Mouse (Mus musculus): ENCODE measurements at regions not wholly inside any gene's neighbourhood (a gene's known extent, or its start where the extent isn't known, plus 50 kb on each side); places are given as distances from the start of the nearest gene placed in this dataset.

DNA sequence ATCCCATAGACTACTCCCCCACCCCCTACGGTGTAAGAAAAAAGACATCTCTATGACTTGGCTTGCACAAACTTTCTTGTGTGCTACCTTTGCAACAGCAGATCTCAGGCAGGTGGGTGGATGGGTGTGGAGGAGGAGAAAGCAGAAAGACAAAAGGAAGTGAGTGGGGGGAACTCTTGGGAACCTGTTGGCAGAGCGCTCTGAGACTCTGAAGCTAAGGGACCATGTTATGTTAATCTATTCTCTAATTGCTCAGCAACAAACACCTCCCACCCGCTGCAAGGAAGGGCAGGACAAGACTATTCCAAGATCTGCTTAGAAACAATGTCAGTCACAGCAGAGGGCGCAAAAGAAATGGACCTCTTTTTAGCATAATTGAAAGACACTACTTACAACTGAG lies 180.0 kb downstream of the Drd1 start:
- TF ChIP-seq CEBPB (IDR thresholded peaks at IDR 0.05; ENCODE audit: low read depth) (no peak), MYOG (IDR thresholded peaks at IDR 0.05; ENCODE audit: control insufficient read depth, extremely low read depth, insufficient read length) (no peak)

All from C2C12 (cell line).